Mouse (Mus musculus) heart, embryonic 11.5 days (tissue): ENCODE measurements at regions not wholly inside any gene's neighbourhood (a gene's known extent, or its start where the extent isn't known, plus 50 kb on each side); places are given as distances from the start of the nearest gene placed in this dataset.
A peak's percentile ranks its signal among the peaks of the same experiment; 100 is the strongest.

ENCODE experiments used
- ATAC-seq: fragments of 200-750 bp; cut with Nextera tagmentation; replicated peaks from 2 replicates; pipeline ENCODE4 v1.8.0; 2017; ENCODE audit warnings: moderate library complexity; ENCODE audit not compliant: insufficient number of reproducible peaks, low FRiP score, low TSS enrichment
- H3K27ac ChIP-seq: fragments of 300-500 bp; sonication (generic); 2 replicates; pipeline ENCODE4 v1.5.1; 2014; ENCODE audit warnings: mild to moderate bottlenecking, low read depth, low read length
- H3K27me3 ChIP-seq: fragments of 300-500 bp; sonication (generic); 2 replicates; pipeline ENCODE4 v1.6.1; 2014; ENCODE audit warnings: mild to moderate bottlenecking, low read length, mixed read lengths; ENCODE audit not compliant: control insufficient read depth, insufficient read depth
- H3K36me3 ChIP-seq: fragments of 300-500 bp; sonication (generic); 2 replicates; pipeline ENCODE4 v1.6.1; 2014; ENCODE audit warnings: mild to moderate bottlenecking, low read length, moderate library complexity, mixed read lengths; ENCODE audit not compliant: control insufficient read depth, insufficient read depth
- H3K4me1 ChIP-seq: fragments of 300-500 bp; sonication (generic); 2 replicates; pipeline ENCODE4 v1.6.1; 2014; ENCODE audit warnings: low read length; ENCODE audit not compliant: control insufficient read depth, insufficient read depth
- H3K4me2 ChIP-seq: fragments of 300-500 bp; sonication (generic); 2 replicates; pipeline ENCODE4 v1.6.1; 2014; ENCODE audit warnings: mild to moderate bottlenecking, moderate library complexity
- H3K4me3 ChIP-seq: fragments of 300-500 bp; sonication (generic); 2 replicates; pipeline ENCODE4 v1.5.1; 2014; ENCODE audit warnings: low read depth, low read length
- H3K9ac ChIP-seq: fragments of 300-500 bp; sonication (generic); 2 replicates; pipeline ENCODE4 v1.6.1; 2014; ENCODE audit warnings: mild to moderate bottlenecking, low read depth, low read length, moderate library complexity
- H3K9me3 ChIP-seq: fragments of 300-500 bp; sonication (generic); replicated peaks from 2 replicates; pipeline ENCODE4 v1.6.1; 2016; ENCODE audit warnings: low read length; ENCODE audit not compliant: control insufficient read depth
- WGBS: fragments of 180-500 bp; shearing (Covaris S2); extraction: QIAGEN DNeasy Blood & Tissue Kit; methylation state at CpG from one replicate; pipeline ENCODE4 v1.1.7; 2014; ENCODE audit not compliant: insufficient replicate concordance; 5-methylcytosine and 5-hydroxymethylcytosine counted together

DNA sequence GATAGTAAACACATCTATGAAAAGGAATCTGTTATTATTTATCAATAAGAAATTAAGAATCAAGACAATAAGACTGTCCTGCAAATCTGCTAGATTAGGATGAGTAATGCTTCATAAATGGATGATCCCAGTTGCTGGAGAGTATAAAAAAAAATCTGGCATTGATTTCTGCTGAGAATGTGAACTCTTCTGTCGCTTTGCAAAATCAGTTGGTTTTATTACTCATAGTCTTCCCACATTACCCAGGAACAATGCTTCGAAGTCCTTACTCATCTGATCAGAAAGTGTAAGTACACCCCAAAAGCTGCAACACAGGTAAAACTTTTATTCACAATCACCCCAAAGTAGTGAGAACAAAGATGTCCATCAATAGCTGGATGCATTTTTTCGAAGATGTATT lies 77.8 kb upstream of the Itprid2 start:
- Histone ChIP-seq H3K4me3 (no peak overlapping the region), H3K36me3 (no peaks in the 10 kb centered on the region), H3K27ac (no peak overlapping the region), H3K4me1 (no peaks in the 10 kb centered on the region), H3K27me3 (no peaks in the 10 kb centered on the region), H3K4me2 (no peak overlapping the region), H3K9ac (no peak overlapping the region), H3K9me3 (no peaks in the 10 kb centered on the region)
- no peak for ATAC-seq
- WGBS = 80% methylated on average over 3 of the region's 3 CpGs

DNA sequence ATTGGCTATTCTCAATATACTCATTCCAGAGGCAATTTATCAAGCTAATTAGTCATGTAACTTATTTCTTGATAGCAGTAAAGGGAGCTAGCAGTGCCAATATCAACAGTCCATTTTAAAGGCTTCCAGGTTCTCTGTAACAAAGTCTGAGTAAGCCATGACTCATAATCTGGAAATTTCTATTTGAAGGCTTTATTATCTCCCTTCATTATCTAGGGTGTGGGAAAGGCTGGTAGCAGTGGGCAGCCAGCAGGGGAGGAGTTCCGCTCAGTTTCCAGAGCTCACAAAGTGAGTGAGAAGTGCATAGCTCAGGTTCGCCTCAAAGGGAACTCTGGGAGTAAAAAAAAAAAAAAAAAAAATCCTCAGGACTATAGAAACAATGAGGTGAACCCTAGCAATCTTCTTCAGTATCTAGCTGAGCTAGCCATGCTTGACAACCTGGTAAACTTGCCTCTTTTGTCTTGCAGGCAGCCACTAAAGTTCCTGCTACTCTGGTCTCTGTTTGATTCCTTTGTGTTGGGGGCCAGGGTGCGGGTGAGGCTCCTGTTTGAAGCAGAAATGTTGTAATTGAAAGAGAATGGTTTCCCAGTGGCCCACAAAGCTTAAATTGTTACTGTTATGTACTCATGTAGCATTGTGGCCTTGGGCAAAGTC lies 68.7 kb upstream of the Itprid2 start:
- Histone ChIP-seq H3K9me3 (no peaks in the 10 kb centered on the region), H3K36me3 (no peaks in the 10 kb centered on the region), H3K4me1 (peaks cover 24% of the 10 kb centered on the region), H3K4me3 (no peak overlapping the region), H3K4me2 (no peak overlapping the region), H3K27ac (peak overlapping the region; percentile 73), H3K27me3 (no peaks in the 10 kb centered on the region), H3K9ac (no peak overlapping the region)
- ATAC-seq = no peak
- WGBS = 17% methylated on average over 3 of the region's 3 CpGs

DNA sequence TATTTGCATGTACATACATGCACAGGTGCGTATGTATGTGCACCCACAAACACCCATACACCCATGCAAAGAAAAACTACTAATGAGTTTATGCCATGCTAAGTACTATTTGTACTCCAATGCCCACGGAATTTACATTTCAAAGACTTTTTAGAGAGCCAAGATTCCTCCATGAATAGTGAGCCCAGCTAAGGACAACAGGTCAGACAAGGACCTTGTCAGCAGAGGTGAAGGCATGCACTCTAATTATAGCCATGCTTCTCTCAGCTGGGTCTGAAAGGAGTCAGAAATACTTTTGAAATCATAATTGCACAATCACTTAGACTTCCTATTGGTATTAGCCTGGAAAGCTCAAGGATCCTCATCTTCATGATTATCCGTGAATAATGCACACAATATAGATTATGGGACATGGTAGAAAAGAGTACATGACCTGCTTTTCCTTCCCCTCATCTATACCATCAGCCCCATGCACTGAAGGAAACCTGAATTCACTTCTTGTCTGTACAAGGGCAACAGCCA lies 67.7 kb upstream of the Itprid2 start:
- H3K27ac ChIP-seq = peak overlapping the region; percentile 67
- H3K9me3 ChIP-seq = no peaks in the 10 kb centered on the region
- WGBS = 62% methylated on average over 3 of the region's 3 CpGs
- no peak for ATAC-seq
- peaks cover 24% of the 10 kb centered on the region for H3K4me1 ChIP-seq
- H3K9ac ChIP-seq = no peak overlapping the region
- H3K4me2 ChIP-seq = no peak overlapping the region
- H3K27me3 ChIP-seq = no peaks in the 10 kb centered on the region
- no peak overlapping the region for H3K4me3 ChIP-seq
- no peaks in the 10 kb centered on the region for H3K36me3 ChIP-seq

DNA sequence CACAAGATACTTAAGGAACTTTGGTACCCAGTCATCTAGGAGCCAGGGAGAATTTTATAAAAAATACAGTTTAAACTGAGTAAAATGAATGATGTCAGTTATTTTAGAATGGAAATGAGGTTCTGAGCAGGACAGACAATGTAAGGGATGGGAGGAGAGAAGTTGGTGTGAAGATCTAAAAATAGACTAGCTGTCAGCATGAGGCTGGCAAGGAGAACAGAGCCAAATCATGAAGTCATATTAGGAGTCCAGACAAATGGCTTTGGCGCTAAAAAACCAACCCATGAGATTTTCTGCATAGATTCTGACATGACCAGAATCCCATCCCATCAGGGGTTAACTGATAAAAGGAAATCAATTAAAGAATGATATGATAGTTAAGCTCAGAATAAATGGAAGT lies 65.5 kb upstream of the Itprid2 start:
- H3K9me3 ChIP-seq = no peaks in the 10 kb centered on the region
- no peak overlapping the region for H3K4me2 ChIP-seq
- H3K4me1 ChIP-seq = peaks cover 24% of the 10 kb centered on the region
- no peaks in the 10 kb centered on the region for H3K27me3 ChIP-seq
- no peaks in the 10 kb centered on the region for H3K36me3 ChIP-seq
- H3K27ac ChIP-seq = 0 out of 2 replicates have a peak overlapping the region, but pooled peaks have one; percentile 10
- H3K9ac ChIP-seq = no peak overlapping the region
- no peak overlapping the region for H3K4me3 ChIP-seq
- no peak for ATAC-seq
- WGBS = 46% methylated on average over 1 of the region's 1 CpGs

DNA sequence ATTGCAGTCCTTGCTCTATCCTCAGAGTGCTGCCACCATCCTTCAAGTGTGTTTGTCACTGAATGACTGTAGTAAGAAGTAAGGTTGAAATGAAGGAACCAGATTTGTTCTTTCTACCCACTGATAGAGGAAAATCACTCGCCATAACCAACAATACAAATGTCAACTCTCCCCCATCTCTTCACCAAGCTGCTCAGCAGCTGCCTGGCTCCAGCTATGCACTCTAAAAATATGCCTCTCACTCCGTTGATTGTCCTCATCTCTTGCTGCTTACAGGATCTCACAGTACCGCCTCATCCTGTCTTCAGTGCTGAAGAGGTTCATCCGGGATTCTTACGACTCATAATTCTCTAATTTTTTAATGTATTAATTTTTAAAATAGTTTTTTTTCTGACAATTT lies 63.2 kb upstream of the Itprid2 start:
- WGBS = 54% methylated on average over 5 of the region's 5 CpGs
- peaks cover 22% of the 10 kb centered on the region for H3K4me1 ChIP-seq
- H3K36me3 ChIP-seq = no peaks in the 10 kb centered on the region
- H3K9ac ChIP-seq = no peak overlapping the region
- H3K9me3 ChIP-seq = no peaks in the 10 kb centered on the region
- no peak overlapping the region for H3K4me3 ChIP-seq
- no peaks in the 10 kb centered on the region for H3K27me3 ChIP-seq
- H3K27ac ChIP-seq = no peak overlapping the region
- no peak overlapping the region for H3K4me2 ChIP-seq
- ATAC-seq = no peak

DNA sequence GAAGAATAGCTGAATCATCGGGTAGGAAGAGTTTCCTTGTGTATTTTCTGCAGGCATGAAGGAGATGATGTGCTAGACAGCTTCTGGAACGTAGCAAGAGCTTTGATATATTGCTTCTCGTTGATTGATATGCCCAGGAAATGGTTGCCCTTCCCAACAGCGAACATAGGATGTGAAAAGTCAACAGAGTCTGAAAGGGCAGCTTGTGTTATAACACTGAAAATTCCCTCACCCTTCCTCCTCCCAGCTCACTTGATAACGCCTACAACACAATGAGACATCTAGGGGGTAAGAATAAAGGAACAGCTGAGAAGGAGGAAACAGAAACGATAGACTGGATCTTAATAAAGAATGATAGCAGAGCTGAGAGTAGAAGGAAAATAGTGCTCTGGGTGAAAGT lies 60.1 kb upstream of the Itprid2 start:
- H3K4me3 ChIP-seq = no peak overlapping the region
- H3K9me3 ChIP-seq = no peaks in the 10 kb centered on the region
- no peaks in the 10 kb centered on the region for H3K36me3 ChIP-seq
- H3K27ac ChIP-seq = no peak overlapping the region
- 45% methylated on average over 6 of the region's 6 CpGs for WGBS
- no peak for ATAC-seq
- H3K4me2 ChIP-seq = no peak overlapping the region
- no peak overlapping the region for H3K9ac ChIP-seq
- no peaks in the 10 kb centered on the region for H3K27me3 ChIP-seq
- H3K4me1 ChIP-seq = peaks cover 10% of the 10 kb centered on the region; the same call in 1 of the 2 replicates

DNA sequence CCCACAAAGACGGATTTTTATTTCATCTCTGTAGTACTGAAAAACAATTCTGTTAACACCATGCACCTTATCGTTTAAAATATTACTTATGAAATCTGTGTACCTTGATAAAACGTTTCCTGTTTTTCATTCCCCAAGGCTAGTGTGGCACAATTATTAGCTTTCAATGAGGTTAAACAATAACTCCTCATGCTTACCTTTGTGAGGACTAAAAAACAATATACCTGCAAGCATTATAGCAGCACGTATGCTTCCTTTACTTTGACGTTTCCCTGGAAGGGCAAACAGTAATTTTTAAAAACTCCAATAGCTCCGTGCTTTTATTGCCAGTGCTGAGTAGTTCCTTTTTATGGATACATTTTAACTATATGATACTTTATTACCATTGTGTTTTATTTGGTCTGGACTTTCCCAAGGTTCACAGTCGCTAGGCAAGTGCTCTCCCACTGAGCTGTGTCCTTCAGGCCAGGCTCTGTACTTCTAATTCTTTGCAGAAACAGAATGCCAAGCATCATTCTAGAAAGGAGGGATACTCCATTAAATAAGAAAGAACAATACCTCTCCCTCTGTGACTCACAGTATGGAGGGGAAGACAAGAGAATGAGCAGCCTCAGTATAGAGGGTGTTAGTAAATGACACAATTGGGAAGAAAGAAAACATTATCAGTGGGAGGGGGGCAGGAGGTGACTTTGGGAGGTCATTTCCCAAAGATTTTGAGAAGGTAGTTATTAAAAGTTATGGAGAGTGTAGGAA lies 50.0 kb upstream of the Itprid2 start:
- H3K4me3 ChIP-seq = no peak overlapping the region
- no peaks in the 10 kb centered on the region for H3K4me1 ChIP-seq
- H3K9me3 ChIP-seq = no peaks in the 10 kb centered on the region
- no peak overlapping the region for H3K4me2 ChIP-seq
- H3K27me3 ChIP-seq = no peaks in the 10 kb centered on the region
- H3K36me3 ChIP-seq = no peaks in the 10 kb centered on the region
- H3K27ac ChIP-seq = no peak overlapping the region
- WGBS = 80% methylated on average over 7 of the region's 7 CpGs
- ATAC-seq = no peak
- H3K9ac ChIP-seq = no peak overlapping the region
